Mouse (Mus musculus): ENCODE data around the gene Gucy2e.

Gucy2e gene

GRCm38 (mm10) chr11:69236926-69237260 is at the start of gene Gucy2e:
TSS of gene Gucy2e (minus strand) at chr11:69237036.
- no peak for DNase-seq (ENCODE audit: low spot score)

- DNase-seq (ENCODE audit: low spot score): no peak
Observed at GRCm38 (mm10) chr11:69277267-69277666, 40.4 kb upstream of the Gucy2e start.

- DNase-seq (ENCODE audit: low spot score): peak; percentile 52
Observed at GRCm38 (mm10) chr11:69276081-69276480, 39.2 kb upstream of the Gucy2e start.

DNA sequence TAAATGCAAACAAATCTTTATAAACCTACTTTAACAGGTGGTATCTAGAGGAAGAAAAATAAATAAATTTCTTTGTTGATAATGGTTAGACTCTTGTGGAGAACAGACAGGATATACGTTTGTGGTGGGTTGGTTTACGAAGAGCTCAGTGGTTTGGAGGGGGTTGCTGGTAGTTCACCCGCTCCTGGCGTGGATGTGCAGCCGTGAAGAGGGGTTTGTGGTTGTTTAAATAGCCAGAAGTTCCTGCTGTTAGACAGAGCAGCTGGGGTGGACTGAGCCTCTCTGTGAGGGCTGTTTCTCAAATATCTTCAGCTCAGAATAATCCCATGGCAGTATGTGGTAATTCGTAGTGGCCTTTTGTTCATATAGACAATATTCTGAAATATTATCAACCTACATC is 38.8 kb upstream of the Gucy2e start:
- no peak for DNase-seq (ENCODE audit: low spot score)

DNA sequence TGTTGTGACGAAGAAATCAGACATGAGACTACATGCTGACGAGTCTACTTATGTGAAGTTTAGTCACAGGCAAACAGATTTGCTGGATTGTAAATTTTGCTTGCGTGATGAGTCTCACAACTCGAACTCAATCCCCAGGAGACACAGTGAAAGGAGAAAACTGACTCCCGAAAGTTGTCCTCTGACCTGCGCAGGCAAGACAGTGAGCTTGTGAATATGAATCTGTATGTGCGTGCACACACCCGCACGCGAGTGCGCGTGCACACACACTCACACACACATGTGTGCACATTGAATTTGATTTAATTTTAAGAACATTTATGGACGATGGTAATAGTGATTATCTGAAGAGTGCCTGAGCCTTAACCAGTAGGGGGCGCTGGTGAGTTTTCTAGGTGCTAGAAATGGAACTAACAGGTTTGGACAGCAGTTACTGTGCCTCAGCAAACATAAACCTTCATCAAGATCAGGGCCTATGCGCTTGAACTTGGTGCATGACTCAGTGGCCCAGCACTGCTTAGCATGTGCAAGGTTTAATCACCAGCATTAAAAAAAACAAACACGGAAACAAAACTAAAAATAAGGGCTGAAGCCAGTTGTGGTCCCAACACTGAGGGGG is 35.4 kb upstream of the Gucy2e start:
- no peak for DNase-seq (ENCODE audit: low spot score)

GRCm38 (mm10) chr11:69269575-69269974 is 32.7 kb upstream of the Gucy2e start:
- no peak for DNase-seq (ENCODE audit: low spot score)

DNA sequence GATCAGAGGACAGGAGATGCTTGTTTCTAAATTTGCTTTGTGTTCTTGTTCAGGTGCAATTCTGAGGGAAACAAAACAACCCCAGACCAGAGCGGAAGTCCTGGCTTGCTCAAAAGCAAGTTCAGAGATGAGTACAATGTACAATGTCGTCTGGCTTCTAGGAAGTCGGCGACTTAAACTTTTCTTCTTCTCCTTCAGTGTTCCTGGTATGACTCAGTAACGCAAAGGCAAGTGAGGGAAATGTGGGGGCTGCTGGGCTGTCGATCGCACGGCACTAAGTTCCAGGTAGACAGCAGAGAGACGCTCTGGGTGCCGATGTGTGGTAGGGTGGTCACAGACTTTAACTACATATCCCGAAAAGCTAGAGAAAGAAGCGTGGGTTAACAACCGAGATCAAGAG is 31.3 kb upstream of the Gucy2e start:
- DNase-seq (ENCODE audit: low spot score): no peak

- no peak for DNase-seq (ENCODE audit: low spot score)
Observed at GRCm38 (mm10) chr11:69267341-69267740, 30.5 kb upstream of the Gucy2e start.

DNA sequence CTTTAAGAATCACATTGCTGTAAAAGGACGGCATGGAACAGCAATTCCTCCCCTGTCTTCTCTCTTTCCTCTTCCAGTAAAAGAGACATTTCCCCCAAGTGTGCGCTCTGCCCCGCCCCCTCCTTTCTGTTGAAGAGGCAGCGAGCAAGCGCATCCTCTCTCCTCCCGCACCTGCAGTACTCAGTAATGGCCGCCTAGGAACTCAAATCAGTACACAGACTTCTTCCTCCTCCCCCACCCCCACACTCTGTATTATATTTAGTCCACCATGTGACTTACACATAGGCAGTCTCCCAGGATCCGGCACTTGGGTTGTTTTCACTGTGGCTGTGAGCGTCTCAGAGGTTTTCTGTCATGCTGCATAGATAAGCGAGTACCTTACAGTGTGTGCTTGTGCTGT is 29.4 kb upstream of the Gucy2e start:
- DNase-seq (ENCODE audit: low spot score): no peak

DNA sequence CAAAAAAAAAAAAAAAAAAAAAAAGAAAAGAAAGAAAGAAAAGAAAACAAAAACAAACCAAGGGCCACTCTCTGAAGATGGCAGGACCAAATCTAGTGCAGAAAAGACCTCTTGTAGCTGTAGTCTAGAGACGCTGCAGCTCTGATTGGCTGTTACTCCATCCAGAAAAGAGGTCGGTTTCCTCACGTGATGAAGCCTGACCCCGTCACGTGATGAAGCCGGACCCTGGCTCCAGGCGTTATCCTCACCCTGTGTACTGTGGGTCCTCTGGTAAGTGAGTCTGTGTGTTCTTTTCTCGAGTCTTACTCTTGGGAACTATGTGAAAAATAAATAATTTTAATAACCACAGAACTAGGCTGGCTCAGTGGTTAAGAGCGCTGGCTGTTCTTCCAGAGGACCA is 28.6 kb upstream of the Gucy2e start:
- DNase-seq (ENCODE audit: low spot score): no peak

- DNase-seq (ENCODE audit: low spot score): no peak
Observed at GRCm38 (mm10) chr11:69264276-69264675, 27.4 kb upstream of the Gucy2e start.

DNA sequence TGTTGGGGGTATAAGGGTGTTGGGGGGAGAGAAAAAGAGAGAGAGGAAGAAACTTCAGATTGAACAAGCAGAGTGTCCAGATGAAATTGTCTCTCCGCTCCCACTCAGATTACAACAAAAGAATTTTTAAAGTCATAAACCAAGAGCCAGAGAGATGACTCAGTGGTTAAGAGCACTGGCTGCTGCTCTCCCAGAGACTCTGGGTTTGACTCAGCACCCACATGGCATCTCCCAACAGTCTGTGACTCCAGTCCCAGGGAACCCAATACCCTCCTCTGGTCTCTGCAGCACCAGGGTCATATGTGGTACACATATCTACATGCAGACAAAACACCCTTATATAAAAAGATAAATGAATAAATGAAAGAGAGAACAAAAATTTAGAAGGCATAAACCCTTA is 23.3 kb upstream of the Gucy2e start:
- no peak for DNase-seq (ENCODE audit: low spot score)

GRCm38 (mm10) chr11:69258287-69258686 is 21.5 kb upstream of the Gucy2e start:
- no peak for DNase-seq (ENCODE audit: low spot score)

GRCm38 (mm10) chr11:69257807-69258206 is 21.0 kb upstream of the Gucy2e start:
- no peak for DNase-seq (ENCODE audit: low spot score)

- no peak for DNase-seq (ENCODE audit: low spot score)
Observed at GRCm38 (mm10) chr11:69257072-69257471, 20.2 kb upstream of the Gucy2e start.

GRCm38 (mm10) chr11:69254808-69255207 is 18.0 kb upstream of the Gucy2e start:
- DNase-seq (ENCODE audit: low spot score): no peak

- no peak for DNase-seq (ENCODE audit: low spot score)
Observed at GRCm38 (mm10) chr11:69253131-69253530, 16.3 kb upstream of the Gucy2e start.

DNA sequence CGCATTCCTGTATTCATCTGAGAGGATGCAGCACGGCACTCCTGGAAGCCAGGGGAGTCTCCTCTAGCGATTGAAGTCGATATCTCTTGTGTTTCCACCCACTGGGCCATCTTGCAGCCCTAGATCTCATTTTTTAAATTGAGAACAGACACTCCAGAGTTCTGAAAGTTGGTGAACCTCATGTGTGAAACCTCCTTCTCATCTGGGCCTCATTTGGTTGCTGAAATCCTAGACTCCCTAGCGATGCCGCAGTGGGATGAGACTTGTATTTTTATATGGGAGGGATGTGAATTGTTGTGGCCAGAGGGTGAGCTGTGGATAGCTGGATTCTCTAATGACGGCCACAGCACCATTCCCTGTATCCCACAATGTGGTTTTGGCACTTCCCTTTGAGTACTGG is 15.1 kb upstream of the Gucy2e start:
- no peak for DNase-seq (ENCODE audit: low spot score)

DNA sequence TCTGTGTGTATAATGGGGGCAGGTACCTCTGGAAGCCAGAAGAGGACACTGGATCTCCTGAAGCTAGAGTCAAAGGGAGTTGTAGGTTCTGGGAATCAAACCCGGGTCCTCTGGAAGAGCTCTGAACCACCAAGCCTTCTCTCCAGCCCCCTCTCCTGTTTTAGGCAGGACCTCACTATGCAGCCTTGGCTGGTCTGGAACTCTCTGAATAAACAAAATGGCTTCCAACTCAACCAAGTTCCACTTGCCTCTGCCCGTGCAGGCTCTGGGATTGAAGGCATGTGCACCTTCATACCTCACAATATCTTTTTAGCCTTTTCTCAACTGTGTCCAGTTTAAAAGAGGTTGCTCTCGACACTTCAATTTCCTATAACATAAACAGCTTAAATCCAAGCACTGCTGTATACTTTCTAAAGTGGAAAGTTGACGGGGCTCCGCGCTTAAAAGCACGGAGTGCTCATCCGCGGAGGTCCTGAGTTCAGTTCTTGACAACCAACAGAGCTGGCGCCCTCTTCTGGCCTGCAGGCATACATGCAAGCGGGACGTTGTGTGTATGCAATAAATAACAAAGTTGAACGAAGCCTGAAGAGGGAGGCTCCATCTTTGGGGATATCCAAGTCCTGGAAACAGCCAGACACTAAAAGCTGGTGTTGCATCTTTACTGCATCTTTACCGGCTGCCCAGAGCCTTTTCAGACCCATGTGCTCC is 14.5 kb upstream of the Gucy2e start:
- no peak for DNase-seq (ENCODE audit: low spot score)

DNA sequence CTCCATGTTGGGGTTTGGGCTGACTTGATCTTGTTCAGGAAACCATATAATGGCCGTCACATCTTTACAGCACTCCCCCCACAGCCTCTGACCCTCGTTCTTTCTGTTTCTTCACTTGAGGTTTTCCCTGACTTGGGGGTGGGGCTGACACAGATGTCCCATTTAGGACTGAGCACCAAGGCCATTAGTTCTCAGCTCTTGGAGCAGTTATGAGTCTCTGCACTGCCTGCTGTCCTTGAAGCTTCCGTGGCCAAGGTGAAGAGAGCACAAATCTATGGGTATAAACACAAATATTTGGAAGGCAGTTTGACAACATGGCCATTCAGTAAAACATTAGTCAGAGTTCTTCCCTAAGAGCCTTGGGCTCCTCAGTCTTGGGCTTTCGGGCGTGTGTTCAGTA is 13.3 kb upstream of the Gucy2e start:
- DNase-seq (ENCODE audit: low spot score): peak; percentile 71

DNA sequence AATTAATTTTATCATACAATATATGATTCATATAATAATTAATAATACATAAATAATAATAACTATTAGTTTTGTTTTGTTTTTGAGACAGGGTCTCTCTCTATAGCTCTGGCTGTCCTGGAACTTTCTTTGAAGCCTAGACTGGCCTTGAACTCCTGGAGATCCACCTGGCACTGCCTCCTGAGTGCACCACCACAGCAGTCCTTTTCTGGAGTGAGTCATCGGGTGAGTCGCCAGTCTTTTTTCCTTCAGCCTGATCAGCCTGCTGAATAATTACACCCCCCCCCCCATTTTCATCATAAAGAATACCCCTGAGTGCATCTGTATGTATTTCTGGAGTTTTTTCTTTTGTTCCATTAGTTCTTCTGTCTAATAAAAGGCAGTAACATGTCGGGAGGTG is 12.3 kb upstream of the Gucy2e start:
- no peak for DNase-seq (ENCODE audit: low spot score)

GRCm38 (mm10) chr11:69245643-69246042 is 8.8 kb upstream of the Gucy2e start:
- DNase-seq (ENCODE audit: low spot score): no peak

DNA sequence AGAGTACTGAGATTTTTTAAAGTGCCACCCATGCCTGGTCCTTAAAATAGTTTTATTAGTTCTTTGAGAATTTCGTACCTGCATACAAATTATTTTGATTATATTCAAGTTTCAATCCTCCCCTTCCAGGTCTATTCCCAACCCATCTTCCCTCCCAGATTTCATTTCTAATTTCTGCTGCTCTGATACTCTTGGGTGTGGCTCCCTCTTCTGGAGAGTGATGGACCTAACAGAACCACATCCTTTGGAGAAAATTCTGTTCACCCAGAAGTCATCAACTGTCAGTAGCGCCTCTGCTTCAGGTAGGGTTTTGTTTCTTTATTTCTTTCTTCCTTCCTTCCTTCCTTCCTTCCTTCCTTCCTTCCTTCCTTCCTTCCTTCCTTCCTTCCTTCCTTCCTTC is 8.1 kb upstream of the Gucy2e start:
- DNase-seq (ENCODE audit: low spot score): no peak

All from ovary, adult 18-20 months (tissue).